Mouse (Mus musculus) brain, embryonic 14.5 days (tissue): ENCODE results near the gene Vmn1r229.

Experiments
- CTCF ChIP-seq: fragments of 200-500 bp; IDR thresholded peaks from 2 replicates; pipeline ENCODE4 v1.5.1; 2012; ENCODE audit warnings: inconsistent platforms, mild to moderate bottlenecking, moderate library complexity, borderline replicate concordance; ENCODE audit not compliant: insufficient read depth, insufficient read length; ENCODE audit errors: extremely low read depth
- POLR2A ChIP-seq: fragments of 200-500 bp; IDR thresholded peaks from 2 replicates; pipeline ENCODE4 v1.6.1; 2012; ENCODE audit warnings: mild to moderate bottlenecking, inconsistent platforms, borderline replicate concordance; ENCODE audit not compliant: poor library complexity, insufficient read depth, insufficient read length, severe bottlenecking; ENCODE audit errors: extremely low read depth

- TF ChIP-seq CTCF: no peak
- no peak for TF ChIP-seq POLR2A
These were observed 25.3 kb upstream of the Vmn1r229 start, which contains the start of gene Vmn1r228 for GRCm38 (mm10) chr17:20786057-20786456.
